Mouse (Mus musculus) E14TG2a.4 (cell line): ENCODE measurements around the gene Upp2.

ENCODE experiments used
- CTCF ChIP-seq: conservative IDR thresholded peaks from 2 replicates; pipeline ENCODE4 v1.5.1; 2014; ENCODE audit warnings: low read length
- POU5F1 ChIP-seq: IDR thresholded peaks from 2 replicates; pipeline ENCODE4 v1.6.1; 2014; ENCODE audit warnings: low read length, borderline replicate concordance

- no peak for TF ChIP-seq CTCF
- TF ChIP-seq POU5F1, result no peak
Observed at GRCm38 (mm10) chr2:58765141-58765540, 198.0 kb downstream of the Upp2 start.
